23 mouse cellular contexts compared by ENCODE assay signal in the genomic region with DNA sequence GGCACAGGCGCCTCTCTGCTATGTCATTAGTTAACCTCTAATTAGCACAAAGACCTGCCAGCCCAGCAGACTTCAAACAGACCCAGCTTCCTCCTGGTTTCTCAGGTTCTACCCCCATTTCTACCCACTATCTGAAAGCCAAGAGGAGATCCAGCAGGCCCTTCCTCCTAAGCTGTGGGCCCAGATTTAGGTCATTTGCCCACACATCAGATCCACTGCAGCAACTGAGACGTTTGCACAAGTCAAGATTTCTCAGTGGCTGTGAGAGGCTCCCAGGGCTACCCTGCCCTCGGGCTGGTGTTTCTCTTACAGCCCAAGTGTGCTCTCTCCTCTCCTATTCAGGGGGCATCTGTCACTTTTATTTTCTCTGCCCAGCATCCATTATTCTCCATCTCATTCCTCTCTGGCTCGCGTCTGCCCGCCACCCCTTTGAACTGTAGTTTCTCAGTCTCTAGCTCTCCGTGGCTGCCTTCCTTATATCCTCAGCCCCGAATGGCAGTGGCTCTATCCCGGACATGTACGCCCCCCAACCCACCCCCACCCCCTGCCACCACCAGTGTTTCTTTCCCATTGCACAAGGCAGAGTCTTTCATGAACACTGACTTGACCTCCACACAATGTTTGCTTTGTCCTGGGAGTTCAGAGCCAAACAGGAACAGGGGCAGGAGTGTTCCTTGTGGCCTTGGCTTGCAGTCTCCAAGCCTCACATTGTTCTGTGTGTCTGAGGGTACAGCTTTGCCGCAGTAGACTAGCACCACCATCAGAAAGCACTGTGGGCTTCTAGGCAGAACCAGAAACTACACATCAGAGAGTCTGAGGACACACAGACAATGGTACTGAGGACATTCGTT. TPM values are rescaled to one million over a fixed set of nuclear protein-coding genes. Genes with fewer than 3 reads are reported as not detected.
DNase-seq lines count a peak whose midpoint lies in the region; ATAC-seq and TF ChIP-seq lines count a peak whose summit lies in the region.
"Had no signal": no experiment of that assay in that cellular context is flagged by ENCODE, and none has a peak within 500 bp of the region (broad histone marks: within the 10 kb centered on the region; RNA-seq: fewer than 3 reads in every experiment).

No protein-coding gene starts in this region.

- TF ChIP-seq CTCF in forebrain, postnatal 0 days (IDR thresholded peaks at IDR 0.05; ENCODE audit: low read depth), result no peak

- no peak overlapping the region for H3K4me3 ChIP-seq in forebrain, postnatal 0 days (ENCODE audit: low read depth, low read length)
- H3K4me3 ChIP-seq in midbrain, embryonic 11.5 days (ENCODE audit: low read depth, low read length), result no peak overlapping the region
- H3K4me3 ChIP-seq: embryonic facial prominence, embryonic 12.5 days had no signal

- no peak overlapping the region for H3K4me2 ChIP-seq in forebrain, postnatal 0 days (ENCODE audit: low read depth)
- no peak overlapping the region for H3K4me2 ChIP-seq in midbrain, embryonic 11.5 days
- H3K4me2 ChIP-seq: embryonic facial prominence, embryonic 12.5 days; heart, embryonic 11.5 days had no signal

- 20% methylated on average over 12 of the region's 12 CpGs for WGBS in forebrain, postnatal 0 days
- 45% methylated on average over 12 of the region's 12 CpGs for WGBS in midbrain, embryonic 11.5 days

- peak; percentile 9 for DNase-seq in layer of hippocampus, adult 11-12 months (ENCODE audit: low spot score)
- DNase-seq in layer of hippocampus, postnatal 36 days, result no peak
- peak; percentile 56 for DNase-seq in embryo, embryonic 10.5 days (ENCODE audit: low spot score)
- no peak for DNase-seq in forebrain, postnatal 0 days
- DNase-seq in midbrain, embryonic 11.5 days (ENCODE audit: low spot score, missing footprints), result no peak
- DNase-seq in testis, postnatal 10 days (ENCODE audit: low spot score), result no peak
- DNase-seq in gastrocnemius, adult 8-10 months (ENCODE audit: low spot score in 2 of 2), result no peak
- no peak for DNase-seq in B cell, adult 2 months
- DNase-seq: adrenal gland, adult 8-10 months; cerebellum, adult 9-11 months; gastrocnemius, postnatal 25 days; heart, postnatal 36 days; liver, postnatal 0 days; lung, postnatal 36 days; thymus, adult 2 months had no signal

- no peaks in the 10 kb centered on the region for H3K36me3 ChIP-seq in forebrain, postnatal 0 days (ENCODE audit: insufficient read depth)
- no peaks in the 10 kb centered on the region for H3K36me3 ChIP-seq in midbrain, embryonic 11.5 days (ENCODE audit: control insufficient read depth, insufficient read depth, low read length)
- H3K36me3 ChIP-seq: embryonic facial prominence, embryonic 12.5 days had no signal

- H3K9ac ChIP-seq in forebrain, postnatal 0 days, result no peak overlapping the region
- H3K9ac ChIP-seq in midbrain, embryonic 11.5 days (ENCODE audit: low read length), result 0 out of 2 replicates have a peak overlapping the region, but pooled peaks have one; percentile 12
- H3K9ac ChIP-seq: embryonic facial prominence, embryonic 12.5 days; liver, postnatal 0 days had no signal

- no peaks in the 10 kb centered on the region for H3K27me3 ChIP-seq in forebrain, postnatal 0 days (ENCODE audit: insufficient read depth, low read length)
- no peaks in the 10 kb centered on the region; the same call in 1 of the 2 replicates for H3K27me3 ChIP-seq in midbrain, embryonic 11.5 days (ENCODE audit: control insufficient read depth, insufficient read depth, low read length)
- H3K27me3 ChIP-seq: embryonic facial prominence, embryonic 12.5 days had no signal

- ATAC-seq in forebrain, postnatal 0 days, result peak; percentile 62
- peak; percentile 70 for ATAC-seq in midbrain, embryonic 11.5 days (ENCODE audit: low FRiP score)
- ATAC-seq: intestine, embryonic 16.5 days; liver, postnatal 0 days had no signal

- H3K27ac ChIP-seq in forebrain, postnatal 0 days (ENCODE audit: low read depth, low read length), result no peak overlapping the region
- no peak overlapping the region for H3K27ac ChIP-seq in midbrain, embryonic 11.5 days (ENCODE audit: low read depth, low read length)
- H3K27ac ChIP-seq: embryonic facial prominence, embryonic 12.5 days had no signal

- no peaks in the 10 kb centered on the region for H3K4me1 ChIP-seq in forebrain, postnatal 0 days (ENCODE audit: insufficient read depth)
- peaks cover 10% of the 10 kb centered on the region; the same call in 1 of the 2 replicates for H3K4me1 ChIP-seq in midbrain, embryonic 11.5 days (ENCODE audit: control insufficient read depth, insufficient read depth, low read length)

- H3K9me3 ChIP-seq in forebrain, postnatal 0 days (ENCODE audit: low read length), result no peaks in the 10 kb centered on the region
- no peaks in the 10 kb centered on the region for H3K9me3 ChIP-seq in midbrain, embryonic 11.5 days (ENCODE audit: control insufficient read depth, low read length)
- H3K9me3 ChIP-seq: embryonic facial prominence, embryonic 12.5 days had no signal

RNA-seq across cellular contexts. Expression of gene 3110018I06Rik, which starts 11.8 kb away (rescaled TPM):
- total RNA-seq in layer of hippocampus, postnatal 36 days (2021), result not detected
- not detected in 2 replicates for total RNA-seq in forebrain, postnatal 0 days (2014; rRNA removed)
- polyA plus RNA-seq in forebrain, postnatal 0 days (2015; fragmentation: Nextera tagmentation; extraction: Ambion mirVana), result not detected in 2 replicates
- not detected in 2 replicates for polyA plus RNA-seq in midbrain, embryonic 11.5 days (2014; fragmentation: Nextera tagmentation; extraction: Ambion mirVana)
- total RNA-seq in gastrocnemius, adult 8-10 months (2022), result not detected
- total RNA-seq: adrenal gland, adult 8-10 months; ES-E14; gastrocnemius, postnatal 25 days; heart, postnatal 36 days; layer of hippocampus, adult 8-10 months; monocyte, adult 5-6 weeks had no signal
- polyA plus RNA-seq: embryonic facial prominence, embryonic 12.5 days; heart, embryonic 11.5 days; intestine, embryonic 16.5 days; kidney, embryonic 16.5 days; limb, embryonic 14.5 days; liver, postnatal 0 days; thymus, adult 2 months had no signal

Comparison
In these comparisons a context has a peak if more than half of its experiments do, and no peak if none do; other contexts are left out.
1. DNase-seq: peak in layer of hippocampus, adult 11-12 months (single experiment) and embryo, embryonic 10.5 days (single experiment); none in layer of hippocampus, postnatal 36 days (0 of 2), forebrain, postnatal 0 days (single experiment), midbrain, embryonic 11.5 days (single experiment), testis, postnatal 10 days (single experiment), gastrocnemius, adult 8-10 months (0 of 2) and B cell, adult 2 months (0 of 2).